9 mouse cellular contexts compared by ENCODE assay signal in genomic region chr11:21163673-21164072, GRCm38 (mm10).
DNase-seq lines count a peak whose midpoint lies in the region; ATAC-seq and TF ChIP-seq lines count a peak whose summit lies in the region.
"Had no signal": no experiment of that assay in that cellular context is flagged by ENCODE, and none has a peak within 500 bp of the region (broad histone marks: within the 10 kb centered on the region; RNA-seq: fewer than 3 reads in every experiment).

No protein-coding gene starts in this region.

- no peaks in the 10 kb centered on the region for H3K27me3 ChIP-seq in kidney, postnatal 0 days (ENCODE audit: insufficient read depth, low read length)
- no peaks in the 10 kb centered on the region for H3K27me3 ChIP-seq in forebrain, embryonic 16.5 days (replicated peaks; ENCODE audit: control insufficient read depth, insufficient read depth, low read length)

- no peaks in the 10 kb centered on the region for H3K36me3 ChIP-seq in kidney, postnatal 0 days (ENCODE audit: insufficient read depth, low read length)
- H3K36me3 ChIP-seq in forebrain, embryonic 16.5 days (ENCODE audit: control insufficient read depth, insufficient read depth) = no peaks in the 10 kb centered on the region

- no peaks in the 10 kb centered on the region for H3K4me1 ChIP-seq in kidney, postnatal 0 days (replicated peaks; ENCODE audit: insufficient read depth, low read length)
- H3K4me1 ChIP-seq in forebrain, embryonic 16.5 days (replicated peaks; ENCODE audit: control insufficient read depth, insufficient read depth, low read length) = peaks cover 5% of the 10 kb centered on the region; the same call in 1 of the 2 replicates

- H3K9ac ChIP-seq in kidney, postnatal 0 days (ENCODE audit: low read depth, low read length) = no peak overlapping the region
- no peak overlapping the region for H3K9ac ChIP-seq in forebrain, embryonic 16.5 days (replicated peaks; ENCODE audit: low read depth, low read length)
- H3K9ac ChIP-seq: liver, embryonic 14.5 days had no signal

- ATAC-seq in kidney, postnatal 0 days (replicated peaks; ENCODE audit: low FRiP score, low read depth) = 0 out of 2 replicates have a peak, but pooled peaks have one; percentile 25
- peak; percentile 28; the same call in 1 of the 2 replicates for ATAC-seq in forebrain, embryonic 16.5 days

- H3K27ac ChIP-seq in kidney, postnatal 0 days = no peak overlapping the region
- H3K27ac ChIP-seq in forebrain, embryonic 16.5 days (ENCODE audit: low read length) = no peak overlapping the region
- H3K27ac ChIP-seq: liver, embryonic 14.5 days had no signal

- 0 out of 2 replicates have a peak, but pooled peaks have one; percentile 9 for TF ChIP-seq CTCF in kidney, postnatal 0 days (IDR thresholded peaks at IDR 0.05; ENCODE audit: low read depth)

- H3K9me3 ChIP-seq in kidney, postnatal 0 days (replicated peaks; ENCODE audit: low read length) = no peaks in the 10 kb centered on the region
- no peaks in the 10 kb centered on the region for H3K9me3 ChIP-seq in forebrain, embryonic 16.5 days (ENCODE audit: control insufficient read depth, low read length)

- DNase-seq in kidney, postnatal 0 days (ENCODE audit: low spot score) = peak; percentile 56
- no peak for DNase-seq in kidney, adult 18-20 months
- peak; percentile 64 for DNase-seq in brain, adult 2 months (ENCODE audit: low read depth, low spot score)
- peak; percentile 67 for DNase-seq in retina, postnatal 1 day
- DNase-seq in urinary bladder, postnatal 10 days (ENCODE audit: low spot score) = no peak
- no peak for DNase-seq in MN1 (ENCODE audit: low spot score)
- no peak for DNase-seq in spleen, postnatal 4 days (ENCODE audit: low spot score in 2 of 2)

- peak overlapping the region; percentile 15; the same call in 1 of the 2 replicates for H3K4me2 ChIP-seq in kidney, postnatal 0 days (ENCODE audit: low read length)
- H3K4me2 ChIP-seq in forebrain, embryonic 16.5 days (ENCODE audit: low read length) = no peak overlapping the region

- no peak overlapping the region for H3K4me3 ChIP-seq in kidney, postnatal 0 days (replicated peaks; ENCODE audit: low read depth, low read length)
- no peak overlapping the region for H3K4me3 ChIP-seq in forebrain, embryonic 16.5 days (replicated peaks; ENCODE audit: low read length)

- WGBS in kidney, postnatal 0 days = 5% methylated on average over 5 of the region's 5 CpGs
- WGBS in forebrain, embryonic 16.5 days = 6% methylated on average over 5 of the region's 5 CpGs

Comparison
In these comparisons a context has a peak if more than half of its experiments do, and no peak if none do; other contexts are left out.
1. DNase-seq: peak in kidney, postnatal 0 days (single experiment), brain, adult 2 months (single experiment) and retina, postnatal 1 day (single experiment); none in kidney, adult 18-20 months (single experiment), urinary bladder, postnatal 10 days (single experiment), MN1 (single experiment) and spleen, postnatal 4 days (0 of 2).